Mouse (Mus musculus) heart, adult 2 months (tissue): ENCODE data around the gene Sulf2.

Experiments
- CTCF ChIP-seq: fragments of 200-600 bp; IDR thresholded peaks from 2 replicates; pipeline ENCODE4 v1.8.1; 2022; ENCODE audit warnings: antibody characterized with exemption, mild to moderate bottlenecking, moderate library complexity
- EP300 ChIP-seq: fragments of 200-500 bp; IDR thresholded peaks from 2 replicates; pipeline ENCODE4 v1.6.1; 2011; ENCODE audit warnings: low read depth, low read length, control low read depth; ENCODE audit not compliant: insufficient read depth

DNA sequence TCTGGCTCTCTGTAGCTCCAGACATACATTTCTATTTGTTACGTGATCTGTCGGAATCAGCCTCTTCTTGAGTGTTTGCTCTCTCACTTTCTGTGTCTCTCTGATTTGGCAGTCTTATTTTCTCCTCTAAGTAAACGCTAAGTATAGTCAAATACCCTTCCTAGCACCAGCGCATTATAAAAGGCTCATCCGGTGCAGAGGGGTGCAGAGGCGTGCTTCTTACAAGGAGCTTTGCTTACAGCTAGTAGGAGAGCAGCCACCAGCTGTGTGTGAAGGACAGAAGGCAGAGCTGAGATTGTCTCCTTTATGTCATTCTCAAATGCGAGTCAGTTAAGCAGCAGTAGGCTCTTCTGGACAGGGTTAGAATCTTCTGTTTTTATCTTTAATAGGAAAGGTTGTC lies 103.5 kb downstream of the Sulf2 start:
- no peak for TF ChIP-seq EP300
- TF ChIP-seq CTCF = no peak
